Mouse (Mus musculus) hindbrain, postnatal 0 days (tissue): ENCODE results near the gene Synpr. TPM values are rescaled to one million over a fixed set of nuclear protein-coding genes. Genes with fewer than 3 reads are reported as not detected.

Source experiments
- ATAC-seq: fragments of 200-750 bp; cut with Nextera tagmentation; 2 replicates; pipeline ENCODE4 v1.8.0; 2017; ENCODE audit warnings: mild to moderate bottlenecking, moderate TSS enrichment, moderate library complexity
- DNase-seq: peaks from one replicate; pipeline ENCODE4 v3.0.0-alpha.2; 2015; ENCODE audit warnings: low spot score
- H3K27ac ChIP-seq: fragments of 300-500 bp; sonication (generic); 2 replicates; pipeline ENCODE4 v1.5.1; 2014; ENCODE audit warnings: mild to moderate bottlenecking
- H3K27me3 ChIP-seq: fragments of 300-500 bp; sonication (generic); 2 replicates; pipeline ENCODE4 v1.6.1; 2014; ENCODE audit warnings: low read length, mixed read lengths; ENCODE audit not compliant: insufficient read depth
- H3K36me3 ChIP-seq: fragments of 300-500 bp; sonication (generic); 2 replicates; pipeline ENCODE4 v1.6.1; 2014; ENCODE audit warnings: low read length, mixed read lengths; ENCODE audit not compliant: insufficient read depth
- H3K4me1 ChIP-seq: fragments of 300-500 bp; sonication (generic); 2 replicates; pipeline ENCODE4 v1.6.1; 2014; ENCODE audit warnings: antibody characterized with exemption, low read length, mixed read lengths; ENCODE audit not compliant: insufficient read depth
- H3K4me2 ChIP-seq: fragments of 300-500 bp; sonication (generic); 2 replicates; pipeline ENCODE4 v1.6.1; 2014; ENCODE audit warnings: low read depth, mild to moderate bottlenecking, low read length, moderate library complexity, mixed read lengths
- H3K4me3 ChIP-seq: fragments of 300-500 bp; sonication (generic); 2 replicates; pipeline ENCODE4 v1.5.1; 2014; ENCODE audit warnings: low read length
- H3K9ac ChIP-seq: fragments of 300-500 bp; sonication (generic); replicated peaks from 2 replicates; pipeline ENCODE4 v1.6.1; 2014; ENCODE audit warnings: mild to moderate bottlenecking, low read length, moderate library complexity, mixed read lengths
- H3K9me3 ChIP-seq: fragments of 300-500 bp; sonication (generic); 2 replicates; pipeline ENCODE4 v1.6.1; 2016; ENCODE audit warnings: low read length, mixed read lengths
- CTCF ChIP-seq: IDR thresholded peaks from 2 replicates; pipeline ENCODE4 v1.5.1; 2016; ENCODE audit warnings: antibody characterized with exemption, control low read depth, low read depth
- whole genome bisulfite sequencing: fragments of 180-500 bp; shearing (Covaris S2); extraction: QIAGEN DNeasy Blood & Tissue Kit; methylation state at CpG from one replicate; pipeline ENCODE4 v1.1.7; 2014; 5-methylcytosine and 5-hydroxymethylcytosine counted together
- polyA plus RNA-seq: library from polyadenylated mRNA; unstranded; fragments of >200 nt; fragmentation: Nextera tagmentation; extraction: Ambion mirVana; gene quantifications from 2 replicates; pipeline ENCODE4 v1.2.1, GENCODE M21; 2015
- total RNA-seq: library from RNA; depleted of rRNA; stranded (reverse); fragments of >200 nt; gene quantifications from 2 replicates; pipeline ENCODE4 v1.2.3, GENCODE M21; 2014

Synpr gene
- total and polyA plus RNA-seq, 2 experiments from 2014 or later, result 58.2 to 59.9 TPM

GRCm38 (mm10) chr14:13518608-13519139 is 234.1 kb downstream of the Synpr start:
- ATAC-seq, result no peak
- H3K4me1 ChIP-seq, result no peaks in the 10 kb centered on the region
- no peak overlapping the region for H3K4me2 ChIP-seq
- no peaks in the 10 kb centered on the region for H3K27me3 ChIP-seq
- no peak for DNase-seq
- H3K9me3 ChIP-seq, result no peaks in the 10 kb centered on the region
- no peak overlapping the region for H3K27ac ChIP-seq
- WGBS, result 78% methylated on average over 5 of the region's 5 CpGs
- H3K9ac ChIP-seq, result no peak overlapping the region
- no peaks in the 10 kb centered on the region for H3K36me3 ChIP-seq
- TF ChIP-seq CTCF, result no peak
- no peak overlapping the region for H3K4me3 ChIP-seq

GRCm38 (mm10) chr14:13519239-13520011 is 234.8 kb downstream of the Synpr start:
- no peak for TF ChIP-seq CTCF
- no peak overlapping the region for H3K4me2 ChIP-seq
- no peak overlapping the region for H3K27ac ChIP-seq
- no peak overlapping the region for H3K9ac ChIP-seq
- no peaks in the 10 kb centered on the region for H3K9me3 ChIP-seq
- DNase-seq (peak; percentile 8), ATAC-seq (peak; percentile 53; the same call in 1 of the 2 replicates)
- H3K27me3 ChIP-seq, result no peaks in the 10 kb centered on the region
- H3K36me3 ChIP-seq, result no peaks in the 10 kb centered on the region
- 40% methylated on average over 7 of the region's 7 CpGs for WGBS
- H3K4me3 ChIP-seq, result no peak overlapping the region
- no peaks in the 10 kb centered on the region for H3K4me1 ChIP-seq

GRCm38 (mm10) chr14:13547746-13548145 is 263.2 kb downstream of the Synpr start:
- Histone ChIP-seq H3K36me3 (no peaks in the 10 kb centered on the region), H3K4me2 (no peak overlapping the region), H3K27ac (no peak overlapping the region), H3K27me3 (no peaks in the 10 kb centered on the region), H3K9me3 (no peaks in the 10 kb centered on the region), H3K4me3 (no peak overlapping the region), H3K4me1 (no peaks in the 10 kb centered on the region), H3K9ac (no peak overlapping the region)
- WGBS, result 48% methylated on average over 2 of the region's 2 CpGs
- DNase-seq (no peak), ATAC-seq (no peak)
- TF ChIP-seq CTCF, result no peak

- H3K36me3 ChIP-seq, result no peaks in the 10 kb centered on the region
- no peaks in the 10 kb centered on the region for H3K27me3 ChIP-seq
- no peaks in the 10 kb centered on the region for H3K4me1 ChIP-seq
- H3K9ac ChIP-seq, result no peak overlapping the region
- no peaks in the 10 kb centered on the region for H3K9me3 ChIP-seq
- H3K4me3 ChIP-seq, result no peak overlapping the region
- no peak for DNase-seq
- H3K27ac ChIP-seq, result no peak overlapping the region
- no peak for ATAC-seq
- 76% methylated on average over 4 of the region's 4 CpGs for WGBS
- no peak for TF ChIP-seq CTCF
- H3K4me2 ChIP-seq, result no peak overlapping the region
Measured at GRCm38 (mm10) chr14:13551209-13551608, 266.6 kb downstream of the Synpr start.

GRCm38 (mm10) chr14:13553616-13554370 is 269.2 kb downstream of the Synpr start:
- H3K27ac ChIP-seq, result no peak overlapping the region
- no peak overlapping the region for H3K4me3 ChIP-seq
- H3K36me3 ChIP-seq, result no peaks in the 10 kb centered on the region
- H3K9ac ChIP-seq, result no peak overlapping the region
- ATAC-seq (no peak), DNase-seq (no peak)
- H3K4me1 ChIP-seq, result no peaks in the 10 kb centered on the region
- TF ChIP-seq CTCF, result no peak
- H3K27me3 ChIP-seq, result no peaks in the 10 kb centered on the region
- no peaks in the 10 kb centered on the region for H3K9me3 ChIP-seq
- H3K4me2 ChIP-seq, result no peak overlapping the region
- WGBS, result 27% methylated on average over 1 of the region's 1 CpGs

- 73% methylated on average over 4 of the region's 4 CpGs for WGBS
- ATAC-seq, result no peak
- Histone ChIP-seq H3K4me3 (no peak overlapping the region), H3K27me3 (no peaks in the 10 kb centered on the region), H3K27ac (no peak overlapping the region), H3K4me2 (no peak overlapping the region), H3K9me3 (no peaks in the 10 kb centered on the region), H3K36me3 (no peaks in the 10 kb centered on the region), H3K9ac (no peak overlapping the region), H3K4me1 (no peaks in the 10 kb centered on the region)
- no peak for TF ChIP-seq CTCF
- peak; percentile 54 for DNase-seq
Measured at GRCm38 (mm10) chr14:13554631-13555030, 270.1 kb downstream of the Synpr start.
